Mouse (Mus musculus) T-helper 17 cell (primary cell): Measurements from ENCODE around the gene Atl1.

Experiments used
- in situ Hi-C, 2 experiments: fragments of 300-600 bp; cut with MboI, MseI; formaldehyde crosslinking; loops; 1 replicate in 1 of 2; 2 replicates in 1 of 2; pipeline ENCODE4 v1.15.1; 2025; ENCODE audit warnings: high pct_unique_total_duplicates in 2 of 2

Atl1 gene

GRCm38 (mm10) chr12:69924012-69924411 lies 31.6 kb downstream of the Atl1 start:
- in situ Hi-C loops = no loop called here

DNA sequence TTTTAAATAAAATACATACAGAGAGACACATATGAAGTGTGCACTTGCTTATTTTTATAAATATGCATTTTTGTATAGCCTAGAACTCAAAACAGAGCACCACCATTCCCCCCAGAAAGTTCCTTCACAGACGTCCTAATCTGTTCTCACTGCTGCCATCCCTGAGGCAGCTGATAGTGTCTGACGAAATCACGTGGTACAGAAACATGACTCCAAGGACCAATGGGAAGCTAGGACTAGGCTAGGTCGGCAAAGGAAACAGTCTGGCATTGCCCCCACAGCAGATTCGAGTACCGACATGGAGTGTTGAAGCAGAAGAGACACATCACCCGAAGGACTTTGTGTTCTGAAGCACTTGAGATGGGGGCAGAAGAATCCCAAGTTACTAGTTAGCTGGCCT lies 34.3 kb downstream of the Atl1 start:
- in situ Hi-C loops = no loop called here

DNA sequence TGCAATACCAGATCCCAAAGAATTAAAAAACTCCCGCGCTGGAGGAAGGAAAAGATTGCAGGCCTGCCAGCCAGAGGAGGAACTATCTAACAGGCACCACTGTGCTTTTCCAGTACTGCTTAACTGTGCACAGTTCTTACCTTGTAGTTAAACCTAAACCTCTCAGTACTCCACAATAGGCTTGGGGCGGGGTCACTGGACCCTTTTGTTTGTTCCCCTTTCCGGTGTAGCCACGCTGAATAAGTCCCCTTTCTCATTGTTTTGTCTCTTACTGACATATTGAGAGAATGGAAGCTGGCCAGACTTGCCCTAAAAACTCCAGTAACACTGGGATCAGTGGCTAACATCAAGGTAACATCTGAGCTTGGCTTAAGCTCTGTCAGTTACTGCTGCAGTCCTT lies 45.3 kb downstream of the Atl1 start:
- in situ Hi-C loops = no loop called here

GRCm38 (mm10) chr12:69939291-69939690 lies 46.9 kb downstream of the Atl1 start:
- in situ Hi-C loops = no loop called here

- in situ Hi-C loops = no loop called here
Measured at GRCm38 (mm10) chr12:69941655-69942329, 49.4 kb downstream of the Atl1 start.

- in situ Hi-C loops = no loop called here
Measured at GRCm38 (mm10) chr12:69945861-69946260, 53.4 kb downstream of the Atl1 start.

DNA sequence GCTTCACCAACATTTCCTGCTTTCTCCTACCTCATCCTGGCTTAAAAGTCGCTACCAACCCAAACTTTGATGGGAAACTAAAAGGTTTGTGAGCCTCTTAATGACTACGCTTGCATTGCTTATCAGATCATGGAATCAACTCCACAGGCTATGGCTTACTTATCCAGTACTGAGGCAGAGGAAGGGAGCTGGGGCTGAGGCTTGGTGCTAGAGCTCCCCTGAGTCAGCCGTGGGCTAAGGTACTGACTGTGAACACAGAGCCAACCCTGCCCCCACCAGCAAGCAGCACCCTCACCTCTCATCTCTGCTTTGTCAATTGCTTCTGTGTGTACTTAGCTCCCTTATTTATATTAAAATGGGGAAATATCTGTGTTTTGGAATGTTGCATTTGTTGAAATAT lies 55.1 kb downstream of the Atl1 start:
- in situ Hi-C loops = no loop called here

DNA sequence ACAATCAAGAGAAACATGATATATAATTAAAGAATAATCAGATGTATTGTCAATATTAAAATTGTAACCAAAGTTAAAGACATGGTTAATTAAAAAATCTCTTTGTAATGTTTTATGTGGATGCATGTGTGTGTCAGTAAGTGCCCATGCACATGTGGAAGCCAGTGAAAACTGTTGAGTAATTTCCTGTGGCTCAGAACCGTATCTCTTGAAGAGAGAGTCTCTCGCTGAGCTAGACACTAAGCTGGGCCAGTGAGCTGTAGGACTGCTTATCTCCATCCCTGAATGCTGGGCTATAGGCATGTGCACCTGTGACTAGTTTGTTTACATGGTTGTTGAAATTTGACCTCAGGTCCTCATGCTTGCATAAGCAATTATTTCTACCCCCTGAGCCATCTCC lies 65.0 kb downstream of the Atl1 start:
- in situ Hi-C loops = no loop called here

DNA sequence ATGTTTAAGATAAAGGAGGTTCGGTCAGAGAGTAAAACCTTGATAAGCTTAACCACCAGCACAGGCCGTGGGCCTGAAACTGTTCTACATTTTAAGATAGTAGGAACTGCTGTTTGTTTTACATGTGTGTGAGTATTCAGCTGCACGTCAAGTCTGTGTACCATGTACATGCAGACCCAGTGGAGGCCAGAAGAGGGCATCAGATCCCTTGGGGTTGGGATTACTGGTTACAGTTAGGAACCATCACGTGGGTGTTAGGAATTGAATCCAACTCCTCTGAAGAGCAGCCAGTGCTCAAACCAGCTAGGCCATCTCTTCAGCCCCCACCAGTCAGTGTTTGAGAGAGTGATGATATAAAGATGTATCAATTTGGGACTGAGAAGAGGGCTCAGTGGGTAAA lies 70.1 kb downstream of the Atl1 start:
- in situ Hi-C loops = loop anchor here in 1 of 2 experiments (5.0 kb wide), 1 partner anchor 95 kb away; no protein-coding TSS in a partner anchor

- in situ Hi-C loops = loop anchor here in 1 of 2 experiments (5.0 kb wide), 1 partner anchor 94 kb away; no protein-coding TSS in a partner anchor
Measured at GRCm38 (mm10) chr12:69963141-69963540, 70.7 kb downstream of the Atl1 start.

- in situ Hi-C loops = no loop called here
Measured at GRCm38 (mm10) chr12:69965644-69966043, 73.2 kb downstream of the Atl1 start.

- in situ Hi-C loops = no loop called here
Measured at GRCm38 (mm10) chr12:69966071-69966470, 73.7 kb downstream of the Atl1 start.

GRCm38 (mm10) chr12:69967112-69967511 lies 74.7 kb downstream of the Atl1 start:
- in situ Hi-C loops = no loop called here

DNA sequence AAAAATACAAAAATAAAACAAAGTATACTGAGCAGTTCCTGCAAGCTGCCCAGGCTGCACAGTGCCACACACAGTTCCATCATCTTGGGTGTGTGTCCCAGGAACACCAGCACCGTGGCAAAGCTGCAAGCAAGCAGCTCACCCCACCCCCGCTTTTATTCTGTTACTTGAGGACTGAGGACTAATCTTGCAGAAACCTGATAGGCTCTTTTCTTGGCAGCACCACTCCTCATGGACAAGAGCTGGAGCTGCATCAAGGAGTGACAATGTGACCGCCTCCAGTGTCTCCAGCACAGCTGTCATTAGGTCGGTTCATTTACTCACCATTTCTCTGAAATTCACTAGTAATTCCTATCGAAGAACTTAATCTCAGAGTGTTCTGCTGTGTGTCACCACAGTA lies 75.7 kb downstream of the Atl1 start:
- in situ Hi-C loops = no loop called here

DNA sequence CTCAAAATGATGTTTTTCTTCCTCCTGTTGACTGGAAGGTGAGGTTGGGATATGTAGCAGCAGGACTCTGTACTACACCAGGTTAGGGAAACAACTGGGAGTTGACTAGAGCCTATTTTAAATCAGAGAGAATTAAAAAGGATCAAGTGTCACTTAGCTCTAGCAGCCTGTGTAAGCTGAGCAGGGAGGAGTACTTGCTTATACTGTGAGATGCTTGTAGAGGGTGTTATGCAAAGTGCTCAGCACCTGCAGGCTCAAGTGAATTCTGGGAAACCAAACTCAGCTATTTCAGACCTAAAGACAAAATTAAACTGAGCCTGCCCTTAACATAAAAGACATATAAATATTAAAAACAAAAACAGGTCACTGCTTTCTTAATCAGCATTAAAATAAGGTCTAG lies 81.3 kb downstream of the Atl1 start:
- in situ Hi-C loops = no loop called here

GRCm38 (mm10) chr12:69976688-69977087 lies 84.3 kb downstream of the Atl1 start:
- in situ Hi-C loops = no loop called here

- in situ Hi-C loops = no loop called here
Measured at GRCm38 (mm10) chr12:69977376-69977998, 85.1 kb downstream of the Atl1 start.

DNA sequence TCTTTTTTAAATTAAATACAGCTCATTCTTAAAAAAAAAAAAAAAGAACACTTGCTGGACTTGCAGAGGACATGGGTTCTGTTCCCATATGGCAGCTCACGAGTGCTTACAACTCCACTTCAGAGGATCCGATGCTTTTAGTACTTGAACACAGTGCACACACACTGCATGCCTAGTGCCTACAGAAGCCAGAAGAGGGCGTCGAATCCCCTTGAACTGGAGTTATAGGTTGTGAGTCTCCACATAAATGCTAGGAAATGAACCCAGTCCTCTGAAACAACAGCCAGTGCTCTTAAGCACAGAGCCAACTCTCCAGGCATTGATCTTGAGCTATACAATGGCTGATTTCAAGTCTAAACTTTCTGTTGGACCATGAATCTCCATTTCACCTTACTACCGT lies 90.5 kb downstream of the Atl1 start:
- in situ Hi-C loops = no loop called here

GRCm38 (mm10) chr12:69985546-69985945 lies 93.1 kb downstream of the Atl1 start:
- in situ Hi-C loops = no loop called here

- in situ Hi-C loops = no loop called here
Measured at GRCm38 (mm10) chr12:69986241-69986762, 93.9 kb downstream of the Atl1 start.

DNA sequence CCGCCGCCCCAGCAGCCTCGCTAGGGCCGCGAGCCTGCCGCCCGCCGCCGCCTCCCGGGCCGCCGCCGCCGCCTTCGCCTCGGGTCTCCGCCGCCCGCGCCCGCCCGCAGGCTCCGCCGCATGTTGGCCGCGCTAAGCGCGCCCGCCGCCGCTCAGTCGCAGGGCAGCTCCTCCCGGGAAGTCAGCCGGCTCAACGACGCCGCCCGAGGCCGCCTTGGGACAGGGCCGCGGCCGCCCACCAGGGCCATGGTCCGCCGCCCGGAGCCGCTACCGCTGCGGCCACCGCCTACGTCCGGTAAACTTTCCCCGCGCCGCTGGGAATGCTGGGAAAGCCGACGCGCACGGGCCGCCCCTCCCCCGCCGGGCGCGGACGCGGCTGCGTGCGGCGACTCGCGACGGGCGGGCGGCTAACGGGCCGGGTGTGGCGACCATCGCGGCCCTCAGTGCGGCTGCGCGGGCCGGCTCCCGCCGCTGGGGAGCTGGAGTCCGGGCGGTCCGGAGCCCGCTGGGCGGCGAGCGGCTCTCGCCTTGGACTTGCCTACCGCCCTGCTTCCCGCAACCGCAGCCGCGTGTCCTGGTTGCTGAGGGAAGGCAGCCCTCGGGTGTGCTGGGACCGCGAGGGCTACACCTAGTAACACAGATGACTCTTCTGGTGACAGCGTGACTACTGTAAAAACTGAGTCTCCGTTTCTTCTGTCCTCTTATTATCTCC lies 94.5 kb downstream of the Atl1 start, which contains the start of gene Sav1:
Sav1 (minus strand) TSS at position 217 of the 712 bp plus-strand sequence.
- in situ Hi-C loops = no loop called here

- in situ Hi-C loops = no loop called here
Measured at GRCm38 (mm10) chr12:69995382-69995781, 103.0 kb downstream of the Atl1 start.
